Mouse (Mus musculus): ENCODE data around the gene Samd15.
"Not testable (repeated sequence)": the region's sequence is repeated elsewhere in the genome, so short reads cannot be mapped to it uniquely, and the experiment has no call there.

The Samd15 gene

GRCm38 (mm10) chr12:87199206-87199972, at the start of gene Samd15:
TSS of gene Samd15 (plus strand) at chr12:87199723.
- DNase-seq (ENCODE audit: low spot score) = peak; percentile 20

- not testable (repeated sequence) for DNase-seq (ENCODE audit: low spot score)
These were observed 45.1 kb upstream of the Samd15 start for GRCm38 (mm10) chr12:87154448-87154847.

GRCm38 (mm10) chr12:87157361-87157760, 42.2 kb upstream of the Samd15 start:
- DNase-seq (ENCODE audit: low spot score) = no peak

GRCm38 (mm10) chr12:87158099-87158498, 41.4 kb upstream of the Samd15 start:
- no peak for DNase-seq (ENCODE audit: low spot score)

GRCm38 (mm10) chr12:87160310-87160709, 39.2 kb upstream of the Samd15 start:
- no peak for DNase-seq (ENCODE audit: low spot score)

- no peak for DNase-seq (ENCODE audit: low spot score)
These were observed 38.7 kb upstream of the Samd15 start for GRCm38 (mm10) chr12:87160815-87161214.

- DNase-seq (ENCODE audit: low spot score) = no peak
These were observed 24.2 kb upstream of the Samd15 start for GRCm38 (mm10) chr12:87175194-87175946.

GRCm38 (mm10) chr12:87177631-87178030, 21.9 kb upstream of the Samd15 start:
- no peak for DNase-seq (ENCODE audit: low spot score)

- no peak for DNase-seq (ENCODE audit: low spot score)
These were observed 6.5 kb upstream of the Samd15 start for GRCm38 (mm10) chr12:87193008-87193407.

GRCm38 (mm10) chr12:87195069-87195468, 4.5 kb upstream of the Samd15 start:
- no peak for DNase-seq (ENCODE audit: low spot score)

GRCm38 (mm10) chr12:87196310-87196709, 3.2 kb upstream of the Samd15 start:
- DNase-seq (ENCODE audit: low spot score) = no peak

- DNase-seq (ENCODE audit: low spot score) = no peak
These were observed 731 bp upstream of the Samd15 start for GRCm38 (mm10) chr12:87198792-87199191.

- DNase-seq (ENCODE audit: low spot score) = peak; percentile 72
These were observed 557 bp downstream of the Samd15 start, which contains the start of gene Tmed8 for GRCm38 (mm10) chr12:87199973-87200586. TSS of gene Tmed8 (minus strand) at chr12:87200454.

GRCm38 (mm10) chr12:87201694-87202093, 2.2 kb downstream of the Samd15 start:
- DNase-seq (ENCODE audit: low spot score) = no peak

- not testable (repeated sequence) for DNase-seq (ENCODE audit: low spot score)
These were observed 6.3 kb downstream of the Samd15 start for GRCm38 (mm10) chr12:87205789-87206188.

- DNase-seq (ENCODE audit: low spot score) = no peak
These were observed 13.5 kb downstream of the Samd15 start for GRCm38 (mm10) chr12:87212844-87213606.

GRCm38 (mm10) chr12:87216053-87216452, 16.5 kb downstream of the Samd15 start:
- DNase-seq (ENCODE audit: low spot score) = no peak

- no peak for DNase-seq (ENCODE audit: low spot score)
These were observed 18.1 kb downstream of the Samd15 start for GRCm38 (mm10) chr12:87217596-87217995.

GRCm38 (mm10) chr12:87219362-87219761, 19.8 kb downstream of the Samd15 start:
- no peak for DNase-seq (ENCODE audit: low spot score)

- no peak for DNase-seq (ENCODE audit: low spot score)
These were observed 25.4 kb downstream of the Samd15 start for GRCm38 (mm10) chr12:87224950-87225349.

- no peak for DNase-seq (ENCODE audit: low spot score)
These were observed 27.3 kb downstream of the Samd15 start for GRCm38 (mm10) chr12:87226801-87227200.

GRCm38 (mm10) chr12:87229633-87230032, 30.1 kb downstream of the Samd15 start:
- no peak for DNase-seq (ENCODE audit: low spot score)

Measured in layer of hippocampus, adult 11-12 months (tissue).